Mouse (Mus musculus): ENCODE data around the gene Fgfr2. TPM values are rescaled to one million over a fixed set of nuclear protein-coding genes. Genes with fewer than 3 reads are reported as not detected.

The Fgfr2 gene
- total RNA-seq (2021), result 1 to 10 TPM; 2.1 to 3.9 TPM
- long read RNA-seq, experiment 1, partial matches to known transcripts, result 1 of 34 reads
- long read RNA-seq, experiment 1, other reads (novel, unspliced or antisense), result 33 of 34 reads
- long read RNA-seq, experiment 2, partial matches to known transcripts, result 1 of 41 reads
- long read RNA-seq, experiment 2, other reads (novel, unspliced or antisense), result 40 of 41 reads

GRCm38 (mm10) chr7:133123244-133123998 is at the start of gene Fgfr2:
TSS of gene Fgfr2 (minus strand) at chr7:133123350.
- peak; percentile 70 to 77 for DNase-seq
- intact Hi-C loops (cut with DNase I), result loop anchor here (2.0 to 5.0 kb wide), 4 partner anchors 36 to 513 kb away; partner anchors contain the start of gene Edrf1

- intact Hi-C loops (cut with DNase I), result no loop called here
- peak; percentile 61 to 73 for DNase-seq
These were observed 48.4 kb upstream of the Fgfr2 start for GRCm38 (mm10) chr7:133171403-133172032.

- intact Hi-C loops (cut with DNase I), result no loop called here
- DNase-seq, result no peak
These were observed 45.8 kb upstream of the Fgfr2 start for GRCm38 (mm10) chr7:133168928-133169327.

- intact Hi-C loops (cut with DNase I), result no loop called here
- no peak for DNase-seq
These were observed 44.8 kb upstream of the Fgfr2 start for GRCm38 (mm10) chr7:133167903-133168302.

GRCm38 (mm10) chr7:133164770-133165169 is 41.6 kb upstream of the Fgfr2 start:
- no peak for DNase-seq
- intact Hi-C loops (cut with DNase I), result no loop called here

GRCm38 (mm10) chr7:133163011-133163410 is 39.9 kb upstream of the Fgfr2 start:
- intact Hi-C loops (cut with DNase I), result no loop called here
- DNase-seq, result peak; percentile 19 to 26

GRCm38 (mm10) chr7:133162131-133162530 is 39.0 kb upstream of the Fgfr2 start:
- DNase-seq, result no peak
- intact Hi-C loops (cut with DNase I), result no loop called here

- intact Hi-C loops (cut with DNase I), result no loop called here
- DNase-seq, result no peak
These were observed 38.4 kb upstream of the Fgfr2 start for GRCm38 (mm10) chr7:133161362-133162080.

- no peak for DNase-seq
These were observed 36.4 kb upstream of the Fgfr2 start for GRCm38 (mm10) chr7:133159519-133159918.

GRCm38 (mm10) chr7:133155621-133156020 is 32.5 kb upstream of the Fgfr2 start:
- intact Hi-C loops (cut with DNase I), result no loop called here
- no peak for DNase-seq

More at GRCm38 (mm10) chr7:133159519-133159918, 36.4 kb upstream of the Fgfr2 start:
- intact Hi-C loops (cut with DNase I), result no loop called here

- intact Hi-C loops (cut with DNase I), result no loop called here
- DNase-seq, result no peak
These were observed 31.7 kb upstream of the Fgfr2 start for GRCm38 (mm10) chr7:133154846-133155245.

GRCm38 (mm10) chr7:133139689-133140336 is 16.7 kb upstream of the Fgfr2 start:
- intact Hi-C loops (cut with DNase I), result no loop called here
- no peak for DNase-seq

- no peak for DNase-seq
- intact Hi-C loops (cut with DNase I), result loop anchor here (1.0 kb wide), 1 partner anchor 101 kb away; no protein-coding TSS in a partner anchor
These were observed 10.4 kb upstream of the Fgfr2 start for GRCm38 (mm10) chr7:133133552-133133951.

- no peak for DNase-seq
- intact Hi-C loops (cut with DNase I), result loop anchor here (1.0 kb wide), 1 partner anchor 100 kb away; no protein-coding TSS in a partner anchor
These were observed 9.6 kb upstream of the Fgfr2 start for GRCm38 (mm10) chr7:133132702-133133101.

GRCm38 (mm10) chr7:133124701-133125485 is 1.7 kb upstream of the Fgfr2 start:
- peak; percentile 35 to 40 for DNase-seq
- intact Hi-C loops (cut with DNase I), result loop anchor here (5.0 kb wide), 3 partner anchors 38 to 73 kb away; no protein-coding TSS in a partner anchor

- peak; percentile 89 to 91 for DNase-seq
- intact Hi-C loops (cut with DNase I), result loop anchor here (2.0 to 5.0 kb wide), 4 partner anchors 37 to 513 kb away; partner anchors contain the start of gene Edrf1
These were observed 1.0 kb upstream of the Fgfr2 start, which contains the start of gene Ctbp2 for GRCm38 (mm10) chr7:133123999-133124700. TSS of gene Ctbp2 (minus strand) at chr7:133124354.

- intact Hi-C loops (cut with DNase I), result loop anchor here (2.0 to 5.0 kb wide), 4 partner anchors 35 to 514 kb away; partner anchors contain the start of gene Edrf1
- DNase-seq, result peak in 1 of 2 experiments; percentile 71
These were observed 539 bp downstream of the Fgfr2 start for GRCm38 (mm10) chr7:133122379-133123243.

All from heart, postnatal 14 days (tissue).